ENCODE assay signal across 7 mouse cellular contexts in genomic region chrX:103821832-103822196, GRCm38 (mm10). TPM values are rescaled to one million over a fixed set of nuclear protein-coding genes. Genes with fewer than 3 reads are reported as not detected.
DNase-seq lines count a peak whose midpoint lies in the region; ATAC-seq lines count a peak whose summit lies in the region.

Gene Slc16a2, minus strand, starts transcription at chrX:103821983.

- ATAC-seq in common myeloid progenitor, adult 5-6 weeks (replicated peaks; ENCODE audit: low read depth, poor library complexity, severe bottlenecking) = peak; percentile 90
- ATAC-seq in intestine, embryonic 14.5 days (replicated peaks; ENCODE audit: low FRiP score, low TSS enrichment, low read depth) = peak; percentile 85
- peak; percentile 80 for ATAC-seq in megakaryocyte-erythroid progenitor cell, adult 5-6 weeks (replicated peaks; ENCODE audit: low FRiP score, low TSS enrichment, poor library complexity, severe bottlenecking)

- DNase-seq in adrenal gland, adult 2 months = peak; percentile 72
- peak in 1 of 2 experiments; percentile 59 for DNase-seq in gastrocnemius, postnatal 4 days (ENCODE audit: low spot score in 2 of 2)
- peak; percentile 81 for DNase-seq in intestine, embryonic 14.5 days (ENCODE audit: low spot score)
- peak; percentile 39 to 55 for DNase-seq in left cerebral cortex, postnatal 25 days (ENCODE audit: low spot score in 2 of 2)
- DNase-seq in right cerebral cortex, postnatal 14 days = peak; percentile 53

- intact Hi-C loops in left cerebral cortex, postnatal 25 days (cut with DNase I) = loop anchor here (1.0 to 2.0 kb wide), 2 partner anchors 77 to 126 kb away; no protein-coding TSS in a partner anchor

- peak within 1 kb of the TSS; percentile 46 for H3K9ac ChIP-seq in intestine, embryonic 14.5 days (ENCODE audit: low read length)

- no peaks in the 10 kb centered on the region for H3K36me3 ChIP-seq in intestine, embryonic 14.5 days (ENCODE audit: control insufficient read depth, insufficient read depth, low read length)

- H3K9me3 ChIP-seq in intestine, embryonic 14.5 days (ENCODE audit: control insufficient read depth, low read length) = no peaks in the 10 kb centered on the region

- peak within 1 kb of the TSS; percentile 71; the same call in 1 of the 2 replicates for H3K27ac ChIP-seq in intestine, embryonic 14.5 days (ENCODE audit: low read depth)

- 25% methylated on average over 17 of the region's 17 CpGs for WGBS in intestine, embryonic 14.5 days

- peaks cover 29% of the 10 kb centered on the region; the same call in 1 of the 2 replicates for H3K27me3 ChIP-seq in intestine, embryonic 14.5 days (replicated peaks; ENCODE audit: control insufficient read depth, insufficient read depth, low read length)

- H3K4me2 ChIP-seq in intestine, embryonic 14.5 days (ENCODE audit: low read length) = peak within 1 kb of the TSS; percentile 68

- no peaks in the 10 kb centered on the region for H3K4me1 ChIP-seq in intestine, embryonic 14.5 days (replicated peaks; ENCODE audit: control insufficient read depth, insufficient read depth, low read length)

- peak within 1 kb of the TSS; percentile 43 for H3K4me3 ChIP-seq in intestine, embryonic 14.5 days (ENCODE audit: low read depth, low read length)

RNA-seq across cellular contexts. Expression of gene Slc16a2, which starts in this region (rescaled TPM):
- total RNA-seq in adrenal gland, adult 2 months (2021) = 10 to 100 TPM; 30.7 to 46.6 TPM
- 45.9 and 51.8 TPM in 2 replicates for polyA plus RNA-seq in adrenal gland, adult 2 months (2012; rRNA removed)
- total RNA-seq in common myeloid progenitor, adult 5-6 weeks (2017) = 0.18 and 0.44 TPM in 2 replicates
- total RNA-seq in gastrocnemius, postnatal 4 days (2021) = 10 to 100 TPM; 32.8 to 36.7 TPM
- 9.6 and 11.1 TPM in 2 replicates for polyA plus RNA-seq in intestine, embryonic 14.5 days (2014; fragmentation: Nextera tagmentation; extraction: Ambion mirVana)
- total RNA-seq in left cerebral cortex, postnatal 25 days (2021) = 10 to 100 TPM; 38.6 to 47.3 TPM
- total RNA-seq in megakaryocyte-erythroid progenitor cell, adult 5-6 weeks (2014; fragmentation: Nextera tagmentation) = not detected in 2 replicates
- 0.05 and 0.19 TPM in 2 replicates for total RNA-seq in megakaryocyte-erythroid progenitor cell, adult 5-6 weeks (2017)

Comparison
In these comparisons a context has a peak if more than half of its experiments do, and no peak if none do; other contexts are left out.
1. RNA of gene Slc16a2 (total RNA-seq): 38.6 to 47.3 TPM in left cerebral cortex, postnatal 25 days, 30.7 to 46.6 TPM in adrenal gland, adult 2 months and 32.8 to 36.7 TPM in gastrocnemius, postnatal 4 days; 0.18 to 0.44 TPM in common myeloid progenitor, adult 5-6 weeks and 0.05 to 0.19 TPM in megakaryocyte-erythroid progenitor cell, adult 5-6 weeks; every median in the first group is over 10 times any median in the second.
2. Peak in ATAC-seq in common myeloid progenitor, adult 5-6 weeks; RNA of the gene not detected or under 1 TPM.
3. Peak in ATAC-seq in megakaryocyte-erythroid progenitor cell, adult 5-6 weeks; RNA of the gene not detected or under 1 TPM.
4. Peak in every context shown above with its lines, with median percentiles within 50 percentile points of each other: ATAC-seq.